Mouse (Mus musculus) liver, postnatal 0 days (tissue): Measurements from ENCODE around the gene Abraxas2.

Source experiments
- CTCF ChIP-seq: sonication (generic); IDR thresholded peaks from 2 replicates; pipeline ENCODE4 v1.5.1; 2016; ENCODE audit warnings: antibody characterized with exemption, low read depth
- EP300 ChIP-seq: IDR thresholded peaks from 2 replicates; pipeline ENCODE4 v1.6.1; 2016; ENCODE audit warnings: antibody characterized with exemption, low read depth, mild to moderate bottlenecking

- peak; percentile 32 for TF ChIP-seq CTCF
- no peak for TF ChIP-seq EP300
Measured at GRCm38 (mm10) chr7:132897258-132897657, 38.2 kb downstream of the Abraxas2 start.
